Mouse (Mus musculus) fibroblast of lung, adult 2 months (primary cell): ENCODE measurements at regions not wholly inside any gene's neighbourhood (a gene's known extent, or its start where the extent isn't known, plus 50 kb on each side); places are given as distances from the start of the nearest gene placed in this dataset.

ENCODE experiments used
- DNase-seq: peaks from one replicate; pipeline ENCODE4 v3.0.0-alpha.2; 2011; ENCODE audit warnings: low read depth

DNA sequence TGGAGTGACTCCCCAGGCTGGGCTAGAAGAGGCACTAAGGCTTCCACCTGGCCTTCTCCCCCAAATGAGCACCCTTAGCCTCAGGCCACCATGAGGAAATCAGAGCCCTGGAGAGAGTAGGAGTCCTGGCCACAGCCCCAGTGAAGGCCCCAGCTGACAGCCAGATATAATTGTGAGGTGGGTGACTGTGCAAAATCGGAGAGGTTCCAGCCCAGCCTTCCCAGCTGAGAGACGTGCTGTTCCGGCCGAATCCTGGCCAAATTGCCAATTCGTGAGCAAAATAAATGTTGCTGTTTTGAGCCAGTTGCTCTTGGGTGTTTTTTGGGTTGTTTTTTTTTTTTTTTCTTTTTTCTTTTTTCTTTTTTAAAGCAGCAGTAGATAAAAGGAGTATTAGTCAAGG, 169.9 kb upstream of the Il12b start:
- DNase-seq, result peak; percentile 17

DNA sequence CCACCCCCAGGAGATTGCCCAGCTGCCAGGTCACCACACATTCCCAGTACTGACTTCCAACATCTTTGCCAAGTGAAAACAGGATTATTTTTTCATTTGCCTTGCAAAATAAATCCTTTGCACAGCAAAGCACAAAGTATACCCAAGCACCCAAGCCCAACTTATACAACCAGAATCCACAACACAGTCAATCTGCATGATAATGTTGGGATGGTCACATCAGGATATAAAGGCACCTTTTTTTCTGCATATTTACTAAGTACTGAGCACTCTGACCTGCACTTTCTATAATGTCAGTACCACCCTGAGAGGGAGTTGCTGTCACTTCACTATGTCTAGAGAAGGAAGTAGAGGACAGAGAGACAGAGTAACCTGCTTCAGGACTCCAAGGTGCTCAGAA, 164.4 kb upstream of the Il12b start:
- no peak for DNase-seq

DNA sequence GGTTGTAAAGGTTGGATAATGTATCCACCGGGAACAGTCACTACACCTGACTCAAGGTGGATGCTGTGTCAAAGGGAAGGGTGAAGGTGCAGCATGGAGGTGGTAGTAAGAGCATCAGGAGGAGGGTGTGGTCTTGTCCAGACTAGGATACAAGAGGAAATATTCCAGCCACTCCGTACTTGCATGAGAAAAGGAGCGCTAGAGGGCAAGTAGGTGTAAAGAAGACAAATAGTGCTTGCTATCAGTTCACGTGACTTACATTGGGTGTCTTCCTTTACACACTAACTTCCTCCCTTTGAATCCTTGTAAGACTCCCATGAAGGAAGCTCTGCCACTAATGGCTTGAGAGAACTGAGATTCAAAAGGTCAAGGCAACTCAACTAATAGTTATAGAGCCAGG, 161.8 kb upstream of the Il12b start:
- DNase-seq, result no peak

DNA sequence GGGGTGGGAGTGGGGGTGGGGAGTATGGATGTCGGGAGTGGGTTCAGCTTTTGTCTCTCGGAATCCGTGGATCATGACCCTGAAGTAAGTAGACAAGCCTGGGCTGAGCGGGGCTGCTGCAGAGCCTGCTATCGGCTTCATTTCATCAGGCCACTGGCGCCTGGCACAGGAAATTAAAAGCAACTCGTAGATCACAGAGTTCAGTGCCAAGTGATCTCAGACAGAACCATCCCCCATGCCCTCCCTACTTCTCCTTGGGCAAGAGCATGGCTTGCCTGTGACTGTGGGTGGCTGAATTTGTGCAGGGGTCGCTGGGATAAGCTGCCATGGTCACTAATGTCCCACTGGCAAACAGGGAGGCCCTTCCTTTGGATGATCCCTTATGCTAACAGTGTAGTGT, 161.3 kb upstream of the Il12b start:
- DNase-seq, result no peak

DNA sequence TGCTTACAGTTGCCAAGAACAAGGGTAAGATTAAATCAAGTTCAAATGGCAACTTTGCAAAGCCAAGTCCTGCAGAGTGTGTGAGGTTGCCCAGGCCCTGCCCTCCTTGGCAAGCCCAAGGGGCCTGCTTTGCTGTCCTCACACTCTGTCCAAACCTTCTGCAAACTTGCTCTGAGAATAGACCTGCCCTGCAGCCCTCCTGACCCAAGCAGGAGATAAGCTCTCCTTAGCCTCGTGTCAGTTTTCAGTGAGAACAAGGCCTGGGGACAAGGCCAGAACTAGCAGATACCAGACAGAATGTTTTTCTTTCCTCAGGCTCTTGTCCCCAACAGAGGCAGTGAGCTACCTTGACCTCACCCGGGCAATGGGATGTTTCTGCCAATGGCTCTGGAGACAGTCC, 156.7 kb upstream of the Il12b start:
- DNase-seq, result no peak

DNA sequence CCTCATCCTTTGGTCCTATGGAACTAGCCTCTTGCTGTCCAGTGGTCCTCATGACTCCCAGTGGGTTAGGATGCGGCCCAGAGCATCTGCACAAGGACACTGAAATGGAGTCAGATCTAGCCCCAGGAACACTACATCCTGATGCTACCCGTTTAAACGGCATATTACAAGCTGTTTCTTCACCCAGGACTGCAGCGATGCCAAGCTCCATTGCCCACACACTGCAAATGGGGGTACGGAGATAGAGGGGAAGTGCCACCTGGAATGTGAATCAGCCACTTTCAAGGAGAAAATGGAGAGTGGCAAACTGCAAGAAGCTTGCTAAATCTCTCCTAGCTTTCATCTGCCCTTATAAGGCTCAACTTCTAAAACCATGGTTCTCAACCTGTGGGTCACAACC, 148.0 kb upstream of the Il12b start:
- DNase-seq, result no peak

DNA sequence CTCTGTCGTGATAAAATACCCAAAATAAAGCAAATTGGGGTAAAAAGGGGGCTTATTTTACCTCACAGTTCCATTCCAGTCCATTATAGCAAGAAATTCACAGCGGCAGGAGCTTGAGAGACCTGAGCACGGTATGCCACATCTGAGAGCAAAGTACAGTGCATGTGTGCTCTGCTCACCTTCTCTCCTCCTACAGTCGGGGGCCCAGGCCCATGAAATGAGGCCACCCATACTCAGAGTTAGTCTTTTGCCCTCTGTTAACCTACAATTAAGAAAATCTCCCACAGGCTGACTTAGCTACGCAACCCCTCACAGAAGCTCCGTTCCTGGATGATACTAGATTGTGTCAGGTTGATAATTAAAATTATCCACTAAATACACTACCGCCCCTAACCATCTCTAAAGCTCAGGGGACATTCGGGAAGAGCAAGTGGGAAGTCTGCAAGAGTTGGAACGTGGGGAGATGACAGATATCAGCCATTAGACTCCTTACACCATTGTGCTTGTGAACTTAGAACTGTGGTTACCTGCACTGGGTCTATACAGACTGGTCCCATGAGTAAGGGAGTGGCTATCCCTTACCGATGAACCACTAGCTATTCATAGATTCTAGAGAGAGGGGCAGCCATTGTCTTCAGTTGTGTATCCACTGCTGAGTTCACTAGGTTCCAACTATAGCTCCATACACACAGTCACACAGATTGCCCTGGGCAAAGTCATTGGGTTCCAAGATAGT, 139.3 kb upstream of the Il12b start:
- DNase-seq, result no peak

DNA sequence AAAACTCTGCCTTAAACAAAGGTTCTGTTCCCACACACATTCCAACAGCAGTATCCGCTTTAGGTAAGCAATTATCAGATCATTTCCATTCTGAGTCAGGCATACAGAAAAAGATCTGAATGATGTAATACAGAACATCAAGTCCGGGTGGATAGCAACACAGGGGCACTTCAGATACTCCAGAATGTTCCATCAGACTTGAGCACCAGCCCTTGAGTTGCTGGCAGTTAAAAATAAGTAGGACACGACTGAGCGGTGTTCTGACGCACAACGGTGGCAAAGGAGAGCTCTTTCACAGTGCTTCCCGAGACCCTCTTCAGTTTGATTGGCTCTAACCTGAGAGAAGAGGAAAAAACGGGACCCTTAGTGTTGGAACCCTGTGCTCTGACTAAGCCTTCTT, 138.2 kb upstream of the Il12b start:
- no peak for DNase-seq

DNA sequence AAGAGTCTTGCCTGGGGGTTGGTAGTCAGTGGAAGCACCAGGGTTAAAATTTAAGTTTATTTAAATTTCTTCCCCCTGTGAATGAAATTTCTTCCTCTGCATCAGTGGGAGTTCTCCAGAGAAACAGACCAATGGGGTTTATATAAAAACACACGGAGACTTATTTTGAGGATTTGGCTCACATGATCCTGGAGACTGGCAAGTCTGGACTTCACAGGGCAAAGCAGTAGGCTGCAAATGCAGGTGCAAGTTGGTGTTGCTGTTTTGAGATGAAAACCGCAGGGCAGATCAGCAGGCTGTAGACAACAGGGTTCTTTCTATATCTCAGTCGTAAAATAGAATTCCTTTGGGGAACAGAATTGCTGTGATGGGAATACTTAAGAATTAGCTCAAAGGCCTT, 137.3 kb upstream of the Il12b start:
- no peak for DNase-seq

DNA sequence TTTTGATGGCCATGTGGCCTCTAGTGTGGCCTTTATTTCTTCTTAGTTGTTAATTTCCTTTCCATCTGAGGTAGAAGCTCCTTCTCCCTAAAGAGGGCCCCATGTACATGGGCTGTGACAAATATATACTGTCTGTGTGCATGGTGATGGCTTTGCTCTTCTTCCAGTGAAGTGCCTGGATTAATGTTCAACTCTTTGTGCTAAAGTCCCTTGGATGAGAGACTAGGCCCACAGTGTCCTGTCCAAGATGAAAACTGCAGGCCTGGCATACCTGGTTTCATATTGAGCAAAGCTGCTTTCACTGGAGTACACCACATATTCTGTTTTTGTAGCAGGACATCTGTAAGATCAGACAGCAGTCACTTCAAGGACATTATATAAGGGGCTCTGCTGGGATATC, 127.6 kb upstream of the Il12b start:
- DNase-seq, result no peak

DNA sequence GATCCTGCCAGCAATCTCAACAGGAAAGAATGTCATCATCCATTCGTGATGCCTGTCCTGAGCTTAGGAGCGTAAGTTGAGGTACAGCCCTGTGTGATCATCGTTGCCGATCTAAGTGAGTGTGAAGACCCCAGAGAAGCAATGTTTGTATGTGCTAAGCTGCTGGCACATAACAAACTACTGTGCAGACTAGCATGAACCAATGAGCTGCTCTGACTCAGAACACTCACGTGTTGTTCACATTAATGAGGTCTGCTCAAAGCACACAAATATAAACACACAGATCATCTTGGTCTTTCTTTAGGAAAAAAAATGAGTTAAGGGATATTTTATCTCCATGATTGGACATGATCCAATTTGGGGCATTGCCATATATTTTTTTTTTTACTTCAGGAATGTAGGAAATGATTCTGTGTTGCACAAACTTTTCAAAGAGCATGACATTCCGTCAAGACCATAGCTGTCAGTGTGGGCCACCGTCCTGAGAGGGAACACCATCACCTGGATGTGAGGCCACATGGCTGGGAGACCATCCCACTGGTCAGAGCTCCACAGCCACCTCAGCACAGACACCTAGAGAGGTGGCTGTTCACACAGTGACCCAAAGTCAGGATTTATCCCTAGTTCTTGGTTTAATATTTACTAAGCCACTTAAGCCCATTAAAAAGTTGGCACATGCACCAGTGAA, 121.2 kb upstream of the Il12b start:
- DNase-seq, result no peak

DNA sequence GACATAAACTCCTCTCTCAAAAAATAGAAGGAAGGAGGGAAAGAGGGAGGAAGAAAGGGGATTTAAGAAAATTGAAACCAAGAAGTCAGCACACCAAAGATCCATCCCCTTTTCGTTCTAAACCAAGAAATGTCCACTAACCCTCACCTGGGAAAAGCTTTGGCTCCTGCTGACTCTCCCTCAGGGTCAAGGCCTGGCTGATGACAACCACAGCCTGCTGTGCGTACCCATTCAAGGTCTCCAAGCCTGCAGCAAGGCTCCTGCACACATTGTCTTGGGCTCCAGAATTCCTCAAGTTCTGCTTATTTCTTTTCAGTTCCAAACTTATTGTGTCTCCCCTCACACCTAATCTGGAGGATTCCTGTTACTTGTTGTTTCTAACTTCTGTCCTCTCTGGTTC, 113.9 kb upstream of the Il12b start:
- no peak for DNase-seq

DNA sequence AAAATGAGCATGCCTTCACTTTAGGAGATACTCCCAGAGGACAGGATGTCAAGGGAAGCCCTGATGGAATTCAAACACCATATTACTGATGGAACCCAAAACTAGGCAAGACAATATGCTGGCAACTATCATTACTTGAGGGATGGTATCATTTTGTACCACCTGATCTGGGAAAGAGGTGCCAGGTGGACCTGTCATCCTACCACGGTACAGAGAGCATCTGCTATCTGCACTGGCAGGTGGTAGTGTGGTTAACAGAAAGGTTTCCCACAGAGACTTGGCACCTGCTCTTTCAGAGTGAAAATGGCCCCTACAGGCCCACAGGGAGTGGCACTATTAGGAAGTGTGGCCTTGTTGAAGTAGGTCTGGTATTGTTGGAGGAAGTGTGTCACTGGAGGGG, 111.0 kb upstream of the Il12b start:
- no peak for DNase-seq

DNA sequence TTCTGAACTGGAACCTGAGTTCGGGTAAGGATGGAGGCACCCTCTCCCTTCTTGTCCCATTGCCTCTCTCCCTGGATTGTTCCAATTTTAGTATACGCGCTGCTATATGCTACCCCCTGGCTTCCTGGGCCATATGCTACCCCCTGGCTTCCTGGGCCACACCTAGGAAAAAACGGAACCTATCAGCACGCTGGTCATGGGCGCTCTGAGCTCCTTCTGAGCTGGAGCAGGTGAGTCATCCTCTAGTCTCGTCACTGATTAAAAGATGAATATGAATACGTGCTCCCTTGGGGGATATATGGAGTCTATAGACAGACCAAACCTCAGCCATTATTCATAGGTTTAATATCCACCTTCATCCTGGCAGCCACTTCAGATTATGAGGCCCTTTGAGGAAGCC, 96.1 kb upstream of the Il12b start:
- no peak for DNase-seq

DNA sequence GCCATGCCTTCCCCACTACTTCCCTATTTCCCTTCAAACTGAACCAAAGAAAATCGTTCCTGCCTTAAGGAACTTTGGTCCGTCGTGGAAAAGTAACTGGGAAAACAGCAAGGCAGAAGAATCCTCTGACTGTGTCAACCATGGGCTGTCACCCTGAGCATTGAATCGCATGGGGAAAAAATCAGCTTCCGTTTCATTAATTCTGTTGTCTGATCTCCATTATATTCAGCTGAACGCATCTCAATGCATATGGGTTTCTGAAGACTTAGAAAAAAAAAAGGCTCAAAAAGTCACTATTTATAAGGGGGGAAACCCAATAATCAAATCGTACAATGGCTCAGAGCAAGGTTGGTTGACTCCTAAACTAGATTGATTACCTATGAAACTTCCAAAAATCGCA, 83.8 kb upstream of the Il12b start:
- DNase-seq, result no peak

DNA sequence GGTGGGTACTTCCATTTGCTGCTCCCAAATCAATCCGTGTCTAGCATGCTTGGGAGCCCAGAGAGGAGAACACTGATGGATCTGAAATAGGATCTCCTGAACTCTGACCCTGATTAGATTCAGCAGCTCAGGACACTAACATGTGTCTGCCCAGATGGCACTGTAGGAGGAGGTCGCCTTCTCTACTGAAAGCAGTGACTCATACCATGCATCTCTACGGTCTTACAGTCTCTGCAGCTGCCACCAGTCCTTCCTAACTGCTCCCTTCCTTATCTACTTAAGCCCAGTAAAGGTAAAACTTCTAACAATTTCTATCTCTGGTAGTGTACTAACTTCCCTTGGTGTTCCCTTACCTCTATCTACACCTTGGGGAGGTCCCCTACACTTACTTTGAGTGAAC, 80.7 kb upstream of the Il12b start:
- no peak for DNase-seq

DNA sequence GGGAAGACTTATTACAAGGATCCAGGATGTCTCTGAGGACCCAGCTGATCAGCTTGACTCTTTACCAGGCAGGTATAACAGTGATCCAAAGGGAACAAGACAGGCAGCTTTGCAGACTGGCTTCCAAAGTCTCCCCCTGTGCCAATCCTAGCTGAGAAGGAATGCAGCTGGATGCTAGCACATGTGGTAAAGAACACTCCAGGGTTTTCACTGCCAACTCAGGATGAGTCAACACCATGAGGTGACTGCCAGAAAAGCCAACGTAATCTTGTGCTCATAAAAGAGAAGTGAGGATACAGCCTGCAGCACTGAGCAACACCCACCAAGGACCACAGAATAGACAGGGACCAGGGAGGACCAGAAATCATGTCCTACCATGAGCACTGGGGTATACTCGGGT, 76.5 kb upstream of the Il12b start:
- DNase-seq, result peak; percentile 84

DNA sequence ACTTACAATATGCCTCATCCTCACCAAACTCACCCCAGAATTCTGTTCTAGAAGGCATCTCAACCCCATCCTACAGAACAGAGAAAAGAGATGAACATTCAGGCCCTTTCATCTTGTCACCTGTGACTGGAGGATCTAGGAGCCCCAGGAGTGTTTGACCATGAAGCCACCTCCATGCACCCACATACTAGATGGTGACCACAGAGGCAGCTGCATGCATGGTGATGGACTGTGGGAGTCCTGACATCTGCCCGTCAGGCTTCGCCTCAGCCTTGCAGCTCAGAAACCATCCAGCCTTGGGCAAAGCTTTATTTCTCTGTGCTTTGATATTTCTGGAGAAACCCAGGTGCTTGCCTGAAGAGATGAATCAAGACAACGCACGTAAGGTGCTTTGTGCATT, 74.8 kb upstream of the Il12b start:
- DNase-seq, result no peak

DNA sequence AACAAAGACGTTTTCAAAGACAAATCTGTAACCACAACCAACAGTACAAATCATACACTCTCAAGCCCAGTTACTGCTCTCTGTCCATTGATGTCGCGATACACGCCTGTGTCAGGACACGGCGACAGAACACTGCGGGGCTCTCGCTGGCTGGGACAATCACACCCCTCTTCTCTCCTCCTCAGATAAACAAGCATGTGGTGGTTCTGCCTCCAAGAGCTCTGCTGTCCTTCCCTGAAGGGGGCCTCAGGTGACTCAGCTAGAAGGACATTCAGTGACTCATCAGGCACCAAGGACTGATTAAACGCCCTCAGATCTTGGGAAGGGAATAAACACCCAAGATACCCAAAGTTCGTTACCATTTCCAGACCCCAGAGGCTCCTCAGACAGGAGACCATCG, 74.3 kb upstream of the Il12b start:
- DNase-seq, result no peak

DNA sequence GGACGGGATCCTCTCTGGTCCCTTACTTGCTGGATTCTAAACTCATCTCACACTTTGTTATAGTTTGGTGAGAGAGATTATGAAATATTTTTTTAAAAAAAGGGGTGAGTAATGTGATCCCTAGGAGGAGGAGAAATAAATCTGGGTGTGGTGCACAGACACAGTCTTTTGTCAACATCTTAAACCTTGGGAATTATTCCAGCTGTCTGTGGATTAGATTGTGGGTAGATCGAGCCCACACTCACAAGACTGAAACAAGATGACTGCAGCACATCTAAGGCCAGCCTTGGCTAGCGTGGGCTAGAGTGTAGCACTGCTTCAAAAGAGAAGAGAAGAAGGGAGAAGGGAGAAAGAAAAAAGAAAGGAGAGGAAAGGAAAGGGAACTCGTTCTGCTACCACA, 70.4 kb upstream of the Il12b start:
- DNase-seq, result no peak

DNA sequence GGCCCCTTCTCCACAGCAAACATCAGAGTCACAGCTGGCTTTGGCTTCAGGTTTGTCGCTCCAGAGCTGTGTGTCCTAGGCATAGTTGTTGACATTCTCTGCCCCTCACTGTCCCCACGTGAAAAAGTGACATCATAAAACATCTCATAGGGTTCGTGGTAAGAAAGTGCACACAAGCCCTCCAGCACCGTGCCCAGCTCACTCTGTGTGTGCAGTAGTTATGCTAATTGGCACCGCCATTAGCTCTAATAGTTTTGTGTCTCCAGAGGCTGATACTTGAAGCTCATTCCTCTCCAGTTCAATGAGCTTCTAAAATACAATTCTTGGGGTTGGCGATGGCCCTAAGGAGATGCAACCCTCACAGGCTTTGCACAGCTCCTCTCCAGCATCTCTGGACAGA, 69.4 kb upstream of the Il12b start:
- no peak for DNase-seq

DNA sequence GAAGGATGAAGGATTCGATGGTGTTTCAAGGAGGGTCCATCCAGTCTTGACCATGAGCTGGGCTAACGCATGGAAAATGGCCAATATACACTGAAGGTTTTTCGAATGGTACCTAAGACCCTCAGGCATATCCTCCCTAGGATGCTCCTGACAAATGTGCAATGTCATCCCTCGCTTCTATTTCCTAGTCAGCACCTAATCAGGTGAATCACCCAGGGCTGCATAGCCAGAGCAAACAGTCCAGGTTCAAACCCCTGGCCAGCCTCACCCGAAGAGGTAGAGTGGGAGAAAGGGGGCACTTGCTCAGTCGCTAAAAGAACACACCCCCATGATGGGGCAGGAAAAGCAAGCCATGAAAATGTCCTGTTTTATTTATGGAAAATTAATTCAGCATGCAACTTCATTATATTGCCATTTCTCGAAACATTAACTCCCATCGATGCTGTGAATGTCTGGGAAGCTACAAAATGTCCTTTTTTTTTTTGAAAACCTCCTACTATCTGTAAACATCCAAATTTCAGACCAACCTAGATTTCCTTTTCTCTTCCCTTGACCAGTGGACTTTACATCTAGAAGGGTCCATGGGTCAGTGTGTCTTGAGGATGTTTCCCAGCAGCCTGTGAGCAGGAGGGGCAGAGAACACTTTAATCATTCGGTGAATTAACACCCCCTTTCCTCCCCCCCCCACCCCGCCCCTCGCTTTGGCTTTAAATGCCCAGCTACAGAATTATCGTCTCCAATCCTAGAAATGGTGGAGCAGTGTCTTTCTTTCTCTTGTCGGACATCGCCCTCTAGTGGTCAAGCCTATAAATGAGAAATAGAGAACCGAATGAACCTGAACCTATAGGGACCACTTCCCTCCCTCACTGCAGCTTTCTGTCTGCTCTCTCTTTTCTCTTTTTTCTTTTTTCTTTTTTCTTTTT, 68.8 kb upstream of the Il12b start:
- DNase-seq, result no peak

DNA sequence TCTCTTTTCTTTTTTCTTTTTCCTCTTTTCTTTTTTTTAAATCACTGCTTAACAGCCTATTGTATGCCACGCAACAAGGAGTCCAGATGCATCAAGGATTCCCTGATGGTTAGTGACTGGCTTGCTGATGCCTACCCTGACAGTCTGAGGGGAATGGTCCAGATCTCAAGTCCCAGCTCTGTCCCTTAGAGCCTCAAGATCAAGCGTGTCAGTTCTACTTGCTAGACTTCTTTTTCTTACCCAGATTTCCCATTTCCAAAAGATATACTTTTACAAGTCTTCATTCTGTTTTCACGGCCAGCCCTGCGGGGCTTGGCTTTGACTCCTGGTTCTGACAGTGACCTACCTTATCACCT, 68.1 kb upstream of the Il12b start:
- no peak for DNase-seq
